Mouse (Mus musculus) C2C12 (cell line): ENCODE results near the gene Atp13a1.

ENCODE experiments used
- CEBPB ChIP-seq: IDR thresholded peaks from one replicate; pipeline ENCODE4 v1.6.1; 2011; ENCODE audit warnings: low read depth, mild to moderate bottlenecking, control low read depth, moderate library complexity
- CTCF ChIP-seq: IDR thresholded peaks from one replicate; pipeline ENCODE4 v1.5.1; 2011; ENCODE audit not compliant: control insufficient read depth, insufficient read depth, insufficient read length
- MAX ChIP-seq: IDR thresholded peaks from one replicate; pipeline ENCODE4 v1.6.1; 2011; ENCODE audit warnings: mild to moderate bottlenecking, control low read depth
- MYOD1 ChIP-seq: IDR thresholded peaks from one replicate; pipeline ENCODE4 v1.6.1; 2011; ENCODE audit warnings: low read depth; ENCODE audit not compliant: control insufficient read depth, insufficient read length
- MYOG ChIP-seq: IDR thresholded peaks from one replicate; pipeline ENCODE4 v1.6.1; 2011; ENCODE audit not compliant: control insufficient read depth, insufficient read length; ENCODE audit errors: extremely low read depth
- USF1 ChIP-seq: IDR thresholded peaks from one replicate; pipeline ENCODE4 v1.6.1; 2011; ENCODE audit warnings: low read depth, mild to moderate bottlenecking, control low read depth, moderate library complexity

DNA sequence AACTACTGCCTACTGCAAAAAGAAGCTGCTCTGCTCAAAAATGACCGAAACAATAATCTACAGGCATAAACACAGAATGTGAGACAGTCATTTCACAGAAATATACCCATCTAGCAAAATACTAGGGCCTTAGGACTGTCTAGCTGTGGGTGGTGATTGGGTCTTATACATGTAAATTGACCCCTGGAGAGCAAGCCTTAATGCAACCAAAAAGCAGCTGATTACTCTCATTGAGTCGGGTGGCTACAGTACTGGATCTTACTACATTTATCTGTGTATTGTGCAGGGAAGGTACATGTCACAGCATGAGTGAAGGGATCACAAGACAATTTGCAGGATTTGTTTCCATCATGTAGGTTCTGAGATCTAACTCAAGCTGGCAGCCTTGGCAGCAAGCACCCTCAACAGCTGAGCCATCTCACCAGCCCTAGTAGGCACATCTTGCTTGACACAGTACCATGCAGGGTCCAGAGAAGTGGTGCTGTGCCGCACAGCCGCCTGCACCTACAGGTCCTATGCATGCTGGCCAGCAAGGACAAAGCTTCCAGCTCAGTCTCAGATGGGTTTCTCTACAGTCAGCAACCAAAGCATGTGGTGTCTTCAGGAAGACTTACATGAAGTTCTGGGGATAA, 29.0 kb upstream of the Atp13a1 start:
- no peak for TF ChIP-seq CEBPB
- TF ChIP-seq MYOG: no peak
- no peak for TF ChIP-seq USF1
- no peak for TF ChIP-seq CTCF
- TF ChIP-seq MYOD1: no peak
- TF ChIP-seq MAX: no peak
